Mouse (Mus musculus): ENCODE data around the gene Samd11.

DNA sequence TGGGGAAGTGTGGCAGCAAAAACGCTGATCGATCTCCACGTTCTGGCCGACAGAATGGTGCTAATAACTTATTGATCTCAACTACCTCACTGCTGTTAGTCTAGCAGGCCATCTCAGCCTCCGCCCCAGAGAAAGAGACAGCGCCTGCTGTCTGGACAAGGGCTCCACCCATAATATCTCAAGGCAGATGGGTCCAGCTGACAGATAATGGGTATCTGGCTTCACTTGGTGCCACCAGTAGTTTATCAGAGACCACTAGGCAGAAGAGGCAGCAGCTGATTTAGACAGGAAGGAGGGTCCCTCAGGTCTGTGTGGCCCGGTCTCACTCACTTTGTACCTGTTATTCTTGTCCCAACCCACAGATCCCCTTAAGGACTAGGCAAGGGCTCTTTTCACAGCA, 2.4 kb downstream of the Samd11 start:
- TF ChIP-seq CTCF (IDR thresholded peaks at IDR 0.05; ENCODE audit: borderline replicate concordance, extremely low read depth, insufficient read depth, insufficient read length) (no peak), POLR2A (IDR thresholded peaks at IDR 0.05; ENCODE audit: borderline replicate concordance, extremely low read depth, insufficient read depth, insufficient read length, poor library complexity, severe bottlenecking) (no peak)

All from brain, embryonic 14.5 days (tissue).